Mouse (Mus musculus): ENCODE measurements around the gene Gga1. TPM values are rescaled to one million over a fixed set of nuclear protein-coding genes. Genes with fewer than 3 reads are reported as not detected.
"Not testable (repeated sequence)": the region's sequence is repeated elsewhere in the genome, so short reads cannot be mapped to it uniquely, and the experiment has no call there.

Gene Gga1
- total RNA-seq, 1 experiment from 2014 or later: 12.3 TPM

- peak in 1 of 2 experiments; percentile 22; a peak in 1 of 4 replicates for ATAC-seq (replicated peaks in 1 of 2; ENCODE audit: insufficient read depth in 1 of 2, low FRiP score in 2 of 2, low TSS enrichment in 1 of 2, low read depth in 1 of 2, poor library complexity in 2 of 2, severe bottlenecking in 2 of 2)
Measured at GRCm38 (mm10) chr15:78842371-78843163, 34.4 kb upstream of the Gga1 start, which contains the start of gene Cdc42ep1. Cdc42ep1 (plus strand) TSS chr15:78842624.

- peak; percentile 22 to 36; a peak in 1 of 4 replicates for ATAC-seq (replicated peaks in 1 of 2; ENCODE audit: insufficient read depth in 1 of 2, low FRiP score in 2 of 2, low TSS enrichment in 1 of 2, low read depth in 1 of 2, poor library complexity in 2 of 2, severe bottlenecking in 2 of 2)
Measured at GRCm38 (mm10) chr15:78843581-78844469, 33.2 kb upstream of the Gga1 start.

- ATAC-seq (replicated peaks in 1 of 2; ENCODE audit: insufficient read depth in 1 of 2, low FRiP score in 2 of 2, low TSS enrichment in 1 of 2, low read depth in 1 of 2, poor library complexity in 2 of 2, severe bottlenecking in 2 of 2): no peak
Measured at GRCm38 (mm10) chr15:78844791-78845190, 32.2 kb upstream of the Gga1 start.

GRCm38 (mm10) chr15:78845321-78845720, 31.7 kb upstream of the Gga1 start:
- no peak for ATAC-seq (replicated peaks in 1 of 2; ENCODE audit: insufficient read depth in 1 of 2, low FRiP score in 2 of 2, low TSS enrichment in 1 of 2, low read depth in 1 of 2, poor library complexity in 2 of 2, severe bottlenecking in 2 of 2)

GRCm38 (mm10) chr15:78845867-78846266, 31.1 kb upstream of the Gga1 start:
- no peak for ATAC-seq (replicated peaks in 1 of 2; ENCODE audit: insufficient read depth in 1 of 2, low FRiP score in 2 of 2, low TSS enrichment in 1 of 2, low read depth in 1 of 2, poor library complexity in 2 of 2, severe bottlenecking in 2 of 2)

- ATAC-seq (replicated peaks in 1 of 2; ENCODE audit: insufficient read depth in 1 of 2, low FRiP score in 2 of 2, low TSS enrichment in 1 of 2, low read depth in 1 of 2, poor library complexity in 2 of 2, severe bottlenecking in 2 of 2): no peak
Measured at GRCm38 (mm10) chr15:78846352-78846751, 30.6 kb upstream of the Gga1 start.

GRCm38 (mm10) chr15:78846805-78847204, 30.2 kb upstream of the Gga1 start:
- not testable (repeated sequence) for ATAC-seq (replicated peaks in 1 of 2; ENCODE audit: insufficient read depth in 1 of 2, low FRiP score in 2 of 2, low TSS enrichment in 1 of 2, low read depth in 1 of 2, poor library complexity in 2 of 2, severe bottlenecking in 2 of 2)

GRCm38 (mm10) chr15:78848467-78848866, 28.5 kb upstream of the Gga1 start:
- peak; percentile 38 to 57; a peak in 3 of 4 replicates for ATAC-seq (replicated peaks in 1 of 2; ENCODE audit: insufficient read depth in 1 of 2, low FRiP score in 2 of 2, low TSS enrichment in 1 of 2, low read depth in 1 of 2, poor library complexity in 2 of 2, severe bottlenecking in 2 of 2)

GRCm38 (mm10) chr15:78849485-78849884, 27.5 kb upstream of the Gga1 start:
- no peak for ATAC-seq (replicated peaks in 1 of 2; ENCODE audit: insufficient read depth in 1 of 2, low FRiP score in 2 of 2, low TSS enrichment in 1 of 2, low read depth in 1 of 2, poor library complexity in 2 of 2, severe bottlenecking in 2 of 2)

GRCm38 (mm10) chr15:78850059-78850824, 26.7 kb upstream of the Gga1 start:
- ATAC-seq (replicated peaks in 1 of 2; ENCODE audit: insufficient read depth in 1 of 2, low FRiP score in 2 of 2, low TSS enrichment in 1 of 2, low read depth in 1 of 2, poor library complexity in 2 of 2, severe bottlenecking in 2 of 2): no peak

GRCm38 (mm10) chr15:78850944-78851343, 26.0 kb upstream of the Gga1 start:
- ATAC-seq (replicated peaks in 1 of 2; ENCODE audit: insufficient read depth in 1 of 2, low FRiP score in 2 of 2, low TSS enrichment in 1 of 2, low read depth in 1 of 2, poor library complexity in 2 of 2, severe bottlenecking in 2 of 2): no peak

GRCm38 (mm10) chr15:78851505-78852153, 25.4 kb upstream of the Gga1 start:
- peak; percentile 89 to 91 for ATAC-seq (replicated peaks in 1 of 2; ENCODE audit: insufficient read depth in 1 of 2, low FRiP score in 2 of 2, low TSS enrichment in 1 of 2, low read depth in 1 of 2, poor library complexity in 2 of 2, severe bottlenecking in 2 of 2)

- no peak for ATAC-seq (replicated peaks in 1 of 2; ENCODE audit: insufficient read depth in 1 of 2, low FRiP score in 2 of 2, low TSS enrichment in 1 of 2, low read depth in 1 of 2, poor library complexity in 2 of 2, severe bottlenecking in 2 of 2)
Measured at GRCm38 (mm10) chr15:78855303-78855965, 21.6 kb upstream of the Gga1 start, which contains the start of gene Lgals2. Lgals2 (minus strand) TSS chr15:78855529.

- no peak for ATAC-seq (replicated peaks in 1 of 2; ENCODE audit: insufficient read depth in 1 of 2, low FRiP score in 2 of 2, low TSS enrichment in 1 of 2, low read depth in 1 of 2, poor library complexity in 2 of 2, severe bottlenecking in 2 of 2)
Measured at GRCm38 (mm10) chr15:78857009-78857408, 20.0 kb upstream of the Gga1 start.

- ATAC-seq (replicated peaks in 1 of 2; ENCODE audit: insufficient read depth in 1 of 2, low FRiP score in 2 of 2, low TSS enrichment in 1 of 2, low read depth in 1 of 2, poor library complexity in 2 of 2, severe bottlenecking in 2 of 2): no peak
Measured at GRCm38 (mm10) chr15:78859311-78859710, 17.7 kb upstream of the Gga1 start.

GRCm38 (mm10) chr15:78859714-78860113, 17.3 kb upstream of the Gga1 start:
- ATAC-seq (replicated peaks in 1 of 2; ENCODE audit: insufficient read depth in 1 of 2, low FRiP score in 2 of 2, low TSS enrichment in 1 of 2, low read depth in 1 of 2, poor library complexity in 2 of 2, severe bottlenecking in 2 of 2): no peak
